Mouse (Mus musculus) kidney, embryonic 16.5 days (tissue): ENCODE data around the gene Frmd4b. TPM values are rescaled to one million over a fixed set of nuclear protein-coding genes. Genes with fewer than 3 reads are reported as not detected.

ENCODE experiments used
- ATAC-seq: fragments of 200-750 bp; cut with Nextera tagmentation; 2 replicates; pipeline ENCODE4 v1.8.0; 2017; ENCODE audit warnings: moderate TSS enrichment; ENCODE audit not compliant: low FRiP score, low TSS enrichment
- H3K27ac ChIP-seq: fragments of 300-500 bp; sonication (generic); 2 replicates; pipeline ENCODE4 v1.5.1; 2014; ENCODE audit warnings: low read length
- H3K27me3 ChIP-seq: fragments of 300-500 bp; sonication (generic); 2 replicates; pipeline ENCODE4 v1.6.1; 2014; ENCODE audit warnings: low read length, control low read depth, mixed read lengths; ENCODE audit not compliant: insufficient read depth
- H3K36me3 ChIP-seq: fragments of 300-500 bp; sonication (generic); 2 replicates; pipeline ENCODE4 v1.6.1; 2014; ENCODE audit warnings: low read length, control low read depth, mixed read lengths; ENCODE audit not compliant: insufficient read depth
- H3K4me1 ChIP-seq: fragments of 300-500 bp; sonication (generic); 2 replicates; pipeline ENCODE4 v1.6.1; 2014; ENCODE audit warnings: low read length, control low read depth, mixed read lengths; ENCODE audit not compliant: insufficient read depth
- H3K4me2 ChIP-seq: fragments of 300-500 bp; sonication (generic); replicated peaks from 2 replicates; pipeline ENCODE4 v1.6.1; 2014; ENCODE audit warnings: low read depth, low read length
- H3K4me3 ChIP-seq: fragments of 300-500 bp; sonication (generic); 2 replicates; pipeline ENCODE4 v1.5.1; 2014; ENCODE audit warnings: mild to moderate bottlenecking, low read length
- H3K9ac ChIP-seq: fragments of 300-500 bp; sonication (generic); replicated peaks from 2 replicates; pipeline ENCODE4 v1.6.1; 2014; ENCODE audit warnings: low read length
- H3K9me3 ChIP-seq: fragments of 300-500 bp; sonication (generic); 2 replicates; pipeline ENCODE4 v1.6.1; 2016; ENCODE audit warnings: low read length, control low read depth
- WGBS: fragments of 180-500 bp; shearing (Covaris S2); extraction: QIAGEN DNeasy Blood & Tissue Kit; methylation state at CpG from one replicate; pipeline ENCODE4 v1.1.7; 2014; 5-methylcytosine and 5-hydroxymethylcytosine counted together
- polyA plus RNA-seq: library from polyadenylated mRNA; unstranded; fragments of >200 nt; fragmentation: Nextera tagmentation; extraction: Ambion mirVana; gene quantifications from 2 replicates; pipeline ENCODE4 v1.2.1, GENCODE M21; 2015

The Frmd4b gene
- polyA plus RNA-seq, 1 experiment from 2014 or later, result 18.1 TPM

DNA sequence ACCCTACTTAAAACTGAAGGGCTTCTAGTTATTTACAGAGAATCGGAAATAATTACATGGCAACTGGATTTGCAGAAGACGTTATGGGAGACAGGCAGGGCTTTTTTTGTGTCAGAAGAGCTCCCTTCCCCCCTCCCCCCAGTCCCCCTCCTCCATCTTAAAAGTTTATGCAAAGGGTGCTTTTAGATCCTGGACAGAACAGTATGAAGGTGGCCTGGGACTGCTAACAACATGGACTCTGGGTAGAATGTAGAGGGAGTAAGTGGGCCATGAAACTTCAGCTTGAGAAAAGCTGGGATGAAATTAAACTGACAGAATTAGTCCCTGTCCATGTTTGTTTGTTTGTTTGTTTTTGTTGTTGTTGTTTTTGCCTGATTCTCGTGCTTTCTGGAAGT, 304.8 kb downstream of the Frmd4b start:
- Histone ChIP-seq H3K27me3 (no peaks in the 10 kb centered on the region), H3K4me1 (peaks cover 44% of the 10 kb centered on the region), H3K36me3 (0 out of 2 replicates have a peak, but pooled peaks cover 2% of the 10 kb centered on the region), H3K27ac (peak overlapping the region; percentile 96), H3K9me3 (no peaks in the 10 kb centered on the region), H3K4me3 (peak overlapping the region; percentile 60), H3K9ac (peak overlapping the region; percentile 81), H3K4me2 (peak overlapping the region; percentile 93)
- ATAC-seq, result no peak
- WGBS, result 10% methylated on average over 3 of the region's 3 CpGs

- no peaks in the 10 kb centered on the region for H3K27me3 ChIP-seq
- 0 out of 2 replicates have a peak, but pooled peaks cover 2% of the 10 kb centered on the region for H3K36me3 ChIP-seq
- peak; percentile 90 for ATAC-seq
- H3K9ac ChIP-seq, result peak overlapping the region; percentile 81
- no peaks in the 10 kb centered on the region for H3K9me3 ChIP-seq
- H3K4me3 ChIP-seq, result peak overlapping the region; percentile 60
- WGBS, result under 1% methylated on average over 33 of the region's 33 CpGs
- peak overlapping the region; percentile 93 for H3K4me2 ChIP-seq
- H3K27ac ChIP-seq, result peak overlapping the region; percentile 96
- H3K4me1 ChIP-seq, result peaks cover 44% of the 10 kb centered on the region
Measured at GRCm38 (mm10) chr6:97311599-97312544, 305.5 kb downstream of the Frmd4b start.

DNA sequence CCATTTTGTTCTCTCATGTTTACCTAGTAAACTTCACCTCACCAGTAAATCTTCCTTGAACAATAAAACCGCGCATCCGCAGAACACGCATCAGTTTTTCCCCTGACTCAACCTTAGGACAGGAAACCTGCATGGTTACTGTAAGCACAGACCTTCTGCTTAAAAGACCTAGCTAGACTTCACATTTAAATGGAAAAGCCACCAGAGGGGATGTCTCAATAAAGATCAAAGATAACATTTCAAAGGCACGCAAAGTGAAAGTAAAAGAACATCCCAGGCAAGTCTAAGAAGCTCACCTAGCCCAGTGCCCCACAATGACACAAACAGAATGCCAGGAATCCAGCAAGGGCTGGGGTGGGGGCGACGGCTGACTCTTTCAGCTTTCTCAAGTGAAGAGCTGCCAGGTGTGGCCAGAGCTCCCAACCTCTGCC, 306.4 kb downstream of the Frmd4b start:
- Histone ChIP-seq H3K9me3 (no peaks in the 10 kb centered on the region), H3K4me1 (peaks cover 44% of the 10 kb centered on the region), H3K27ac (peak overlapping the region; percentile 96), H3K36me3 (peaks cover 10% of the 10 kb centered on the region; the same call in 1 of the 2 replicates), H3K4me2 (peak overlapping the region; percentile 93), H3K9ac (peak overlapping the region; percentile 81), H3K27me3 (no peaks in the 10 kb centered on the region), H3K4me3 (peak overlapping the region; percentile 60)
- ATAC-seq, result no peak
- WGBS, result 12% methylated on average over 7 of the region's 7 CpGs

- H3K9ac ChIP-seq, result no peak overlapping the region
- H3K27ac ChIP-seq, result peak overlapping the region; percentile 66; the same call in 1 of the 2 replicates
- no peaks in the 10 kb centered on the region for H3K9me3 ChIP-seq
- H3K27me3 ChIP-seq, result no peaks in the 10 kb centered on the region
- H3K4me3 ChIP-seq, result no peak overlapping the region
- 47% methylated on average over 5 of the region's 6 CpGs for WGBS
- peaks cover 37% of the 10 kb centered on the region for H3K4me1 ChIP-seq
- no peak for ATAC-seq
- no peak overlapping the region for H3K4me2 ChIP-seq
- H3K36me3 ChIP-seq, result peaks cover 24% of the 10 kb centered on the region
Measured at GRCm38 (mm10) chr6:97309161-97309560, 308.2 kb downstream of the Frmd4b start.

GRCm38 (mm10) chr6:97308562-97308961, 308.8 kb downstream of the Frmd4b start:
- WGBS, result 86% methylated on average over 6 of the region's 6 CpGs
- no peak overlapping the region for H3K4me2 ChIP-seq
- no peaks in the 10 kb centered on the region for H3K9me3 ChIP-seq
- peak overlapping the region; percentile 66; the same call in 1 of the 2 replicates for H3K27ac ChIP-seq
- no peaks in the 10 kb centered on the region for H3K27me3 ChIP-seq
- no peak overlapping the region for H3K9ac ChIP-seq
- peaks cover 37% of the 10 kb centered on the region for H3K4me1 ChIP-seq
- H3K36me3 ChIP-seq, result peaks cover 28% of the 10 kb centered on the region
- H3K4me3 ChIP-seq, result no peak overlapping the region
- no peak for ATAC-seq

GRCm38 (mm10) chr6:97307231-97307630, 310.1 kb downstream of the Frmd4b start:
- Histone ChIP-seq H3K4me1 (peaks cover 26% of the 10 kb centered on the region), H3K4me2 (no peak overlapping the region), H3K27me3 (no peaks in the 10 kb centered on the region), H3K9ac (no peak overlapping the region), H3K9me3 (no peaks in the 10 kb centered on the region), H3K4me3 (no peak overlapping the region), H3K36me3 (peaks cover 28% of the 10 kb centered on the region), H3K27ac (no peak overlapping the region)
- no peak for ATAC-seq
- 85% methylated on average over 8 of the region's 8 CpGs for WGBS

DNA sequence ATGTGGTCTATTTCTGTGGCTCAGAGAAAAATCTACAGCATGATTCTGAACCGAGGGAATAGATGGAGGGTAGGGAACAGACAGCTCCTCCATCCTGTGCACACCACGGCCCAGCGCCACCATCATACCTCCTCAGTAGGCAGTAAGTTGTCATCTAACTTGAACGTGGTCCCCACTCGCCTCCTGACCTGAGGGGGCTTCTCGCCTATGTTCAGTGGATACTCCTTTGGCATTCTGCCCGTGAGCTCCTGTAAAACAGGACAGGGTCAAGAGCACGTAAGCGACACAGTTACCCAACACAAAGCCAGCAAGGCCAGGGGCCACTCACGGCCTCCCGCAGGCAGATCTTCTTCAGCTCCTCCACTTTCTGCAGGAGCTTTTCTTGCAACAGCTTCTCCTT, 311.0 kb downstream of the Frmd4b start:
- H3K27me3 ChIP-seq, result no peaks in the 10 kb centered on the region
- H3K36me3 ChIP-seq, result peaks cover 28% of the 10 kb centered on the region
- ATAC-seq, result no peak; the same call in 1 of the 2 replicates
- 83% methylated on average over 11 of the region's 11 CpGs for WGBS
- no peak overlapping the region for H3K4me2 ChIP-seq
- peaks cover 21% of the 10 kb centered on the region; the same call in 1 of the 2 replicates for H3K4me1 ChIP-seq
- no peak overlapping the region for H3K9ac ChIP-seq
- 0 out of 2 replicates have a peak overlapping the region, but pooled peaks have one; percentile 9 for H3K27ac ChIP-seq
- no peak overlapping the region for H3K4me3 ChIP-seq
- no peaks in the 10 kb centered on the region for H3K9me3 ChIP-seq

- Histone ChIP-seq H3K4me2 (no peak overlapping the region), H3K27ac (no peak overlapping the region), H3K27me3 (no peaks in the 10 kb centered on the region), H3K4me3 (no peak overlapping the region), H3K9me3 (no peaks in the 10 kb centered on the region), H3K4me1 (peaks cover 16% of the 10 kb centered on the region; the same call in 1 of the 2 replicates), H3K36me3 (peaks cover 28% of the 10 kb centered on the region), H3K9ac (no peak overlapping the region)
- WGBS, result 79% methylated on average over 7 of the region's 7 CpGs
- no peak for ATAC-seq
Measured at GRCm38 (mm10) chr6:97305491-97305890, 311.9 kb downstream of the Frmd4b start.

DNA sequence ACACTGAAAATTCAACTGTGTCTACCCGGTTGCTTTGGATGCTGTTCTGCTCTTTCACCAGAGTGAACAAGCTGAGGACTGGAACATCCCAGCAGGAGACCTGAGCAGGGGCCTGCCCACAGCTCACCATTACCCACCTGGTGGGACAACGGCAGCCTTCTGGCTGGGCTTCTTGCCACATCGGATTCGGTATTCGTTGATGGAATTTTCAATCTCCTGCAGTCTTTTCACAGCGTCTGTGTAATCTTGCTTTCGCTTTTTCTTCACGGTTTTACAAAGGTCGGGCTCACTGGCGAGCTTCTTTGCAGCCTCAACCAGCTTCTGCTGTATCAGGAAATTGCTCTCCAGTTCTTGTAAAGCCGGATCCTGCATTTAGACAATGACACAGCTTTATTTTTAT, 312.3 kb downstream of the Frmd4b start:
- WGBS, result 81% methylated on average over 11 of the region's 11 CpGs
- no peak overlapping the region for H3K4me2 ChIP-seq
- H3K9ac ChIP-seq, result no peak overlapping the region; the same call in 1 of the 2 replicates
- peak overlapping the region; percentile 36; the same call in 1 of the 2 replicates for H3K27ac ChIP-seq
- no peaks in the 10 kb centered on the region for H3K27me3 ChIP-seq
- no peak overlapping the region for H3K4me3 ChIP-seq
- no peaks in the 10 kb centered on the region for H3K9me3 ChIP-seq
- peaks cover 28% of the 10 kb centered on the region for H3K36me3 ChIP-seq
- peaks cover 11% of the 10 kb centered on the region; the same call in 1 of the 2 replicates for H3K4me1 ChIP-seq
- ATAC-seq, result no peak
